Mouse (Mus musculus) cortical plate, adult 2 months (tissue): ENCODE results near the gene Gnaq.

Source experiments
- CTCF ChIP-seq: fragments of 200-500 bp; IDR thresholded peaks from 2 replicates; pipeline ENCODE4 v1.5.1; 2011; ENCODE audit warnings: mild to moderate bottlenecking, control low read depth, low read length; ENCODE audit not compliant: insufficient read depth; ENCODE audit errors: extremely low read depth
- POLR2A ChIP-seq: fragments of 200-500 bp; IDR thresholded peaks from 2 replicates; pipeline ENCODE4 v1.6.1; 2011; ENCODE audit warnings: mild to moderate bottlenecking, low read length, control low read depth; ENCODE audit not compliant: insufficient read depth; ENCODE audit errors: extremely low read depth

- TF ChIP-seq POLR2A (no peak), CTCF (no peak)
Observed at GRCm38 (mm10) chr19:16372752-16373486, 240.3 kb downstream of the Gnaq start.
